Mouse (Mus musculus) retina, postnatal 1 day (tissue): ENCODE results near the gene Prl4a1.
"Not testable (repeated sequence)": the region's sequence is repeated elsewhere in the genome, so short reads cannot be mapped to it uniquely, and the experiment has no call there.

ENCODE experiments used
- DNase-seq: peaks from one replicate; pipeline ENCODE4 v3.0.0-alpha.2; 2012

Prl4a1 gene

DNA sequence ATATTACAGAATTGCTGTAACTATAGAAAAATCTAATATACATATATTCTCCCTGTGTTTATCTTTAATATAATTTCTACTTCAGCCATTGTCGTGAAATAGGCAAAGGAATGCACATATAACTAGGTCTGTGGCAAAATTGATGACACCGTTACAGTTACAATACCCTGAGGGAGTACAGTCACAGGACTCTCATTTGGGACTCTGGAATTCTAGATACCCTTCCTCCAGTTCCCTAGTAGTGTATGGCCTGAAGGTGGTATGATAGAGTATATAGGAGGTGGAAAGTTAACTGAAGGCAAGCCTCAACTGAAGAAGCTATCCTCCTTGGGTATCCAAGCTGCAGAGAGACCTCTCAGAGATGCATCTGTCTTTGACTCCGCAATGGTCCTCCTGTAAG lies at the start of gene Prl4a1:
TSS of gene Prl4a1 (plus strand) at position 301 of the 400 bp plus-strand sequence.
- no peak for DNase-seq

DNA sequence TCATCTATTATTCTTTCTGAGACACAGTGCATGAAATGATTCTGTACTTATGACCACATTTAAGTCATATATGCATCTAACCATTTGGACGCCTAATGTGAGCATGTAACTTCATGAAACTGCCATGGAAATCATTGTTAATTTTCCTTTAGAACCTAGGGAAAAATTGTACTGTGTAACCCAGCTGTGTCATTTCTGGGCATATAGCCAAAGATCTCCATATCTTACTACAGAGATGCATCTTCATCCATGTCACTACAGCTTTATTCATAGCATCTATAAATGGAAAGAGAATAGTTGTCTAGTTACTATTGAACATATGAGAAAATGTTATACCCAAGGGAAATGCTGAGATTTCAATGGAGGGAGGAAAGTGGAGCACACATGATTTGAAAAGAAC lies 43.1 kb upstream of the Prl4a1 start:
- DNase-seq, result peak; percentile 19

DNA sequence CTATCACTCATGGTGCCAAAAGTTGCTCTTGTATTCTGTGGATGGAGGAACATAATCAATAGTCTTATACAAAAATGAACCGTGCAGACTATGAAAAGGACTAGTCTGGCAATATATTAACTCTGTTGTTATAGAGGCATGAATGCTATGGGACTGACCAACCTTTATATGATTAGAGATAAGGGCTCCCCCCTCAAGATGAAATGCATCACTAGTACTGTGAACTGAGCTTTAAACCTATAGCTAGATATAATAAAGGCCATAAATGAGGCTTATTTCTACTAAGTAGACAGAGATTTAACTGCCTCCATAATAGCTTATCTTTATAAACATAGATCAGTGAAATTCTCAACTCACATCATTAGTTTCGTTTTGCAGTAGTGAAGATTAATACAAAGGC lies 41.7 kb upstream of the Prl4a1 start:
- not testable (repeated sequence) for DNase-seq

DNA sequence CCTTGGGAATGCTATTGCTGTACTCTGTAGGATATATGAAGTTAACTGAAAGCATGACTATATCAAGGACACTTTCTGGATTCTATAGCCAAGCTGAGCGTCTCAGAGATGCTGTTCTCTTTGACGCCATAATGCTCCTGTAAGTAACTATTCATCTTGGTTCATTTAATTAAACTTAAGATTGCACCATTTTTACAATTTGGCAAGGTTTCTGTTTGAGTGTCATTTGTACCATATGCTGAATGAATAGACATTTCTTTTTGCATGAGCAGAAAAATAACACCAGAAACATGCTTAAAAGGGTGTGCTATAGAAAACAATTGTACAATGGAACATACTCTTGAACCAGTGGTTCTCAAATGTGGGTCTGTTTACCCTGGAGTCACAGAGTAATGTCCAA lies 38.4 kb upstream of the Prl4a1 start:
- no peak for DNase-seq

DNA sequence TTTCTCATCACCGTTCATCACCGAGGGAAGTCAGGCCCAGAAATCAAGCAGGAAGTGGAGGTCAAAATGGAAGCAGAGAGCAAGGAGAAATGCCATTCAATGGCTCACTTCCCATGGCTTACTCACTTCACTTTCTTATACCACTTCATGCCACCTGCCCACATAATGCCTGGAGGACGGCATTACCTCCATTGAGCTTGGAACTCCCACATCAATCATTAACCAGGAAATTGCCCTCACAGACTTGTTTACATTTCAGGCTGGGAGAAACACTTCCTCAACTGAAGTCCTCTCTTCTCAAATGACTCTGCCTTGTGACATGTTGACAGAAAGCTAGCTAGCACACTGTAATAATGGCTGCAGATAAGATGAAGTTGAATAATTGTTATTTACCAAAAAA lies 19.5 kb upstream of the Prl4a1 start:
- DNase-seq, result not testable (repeated sequence)

DNA sequence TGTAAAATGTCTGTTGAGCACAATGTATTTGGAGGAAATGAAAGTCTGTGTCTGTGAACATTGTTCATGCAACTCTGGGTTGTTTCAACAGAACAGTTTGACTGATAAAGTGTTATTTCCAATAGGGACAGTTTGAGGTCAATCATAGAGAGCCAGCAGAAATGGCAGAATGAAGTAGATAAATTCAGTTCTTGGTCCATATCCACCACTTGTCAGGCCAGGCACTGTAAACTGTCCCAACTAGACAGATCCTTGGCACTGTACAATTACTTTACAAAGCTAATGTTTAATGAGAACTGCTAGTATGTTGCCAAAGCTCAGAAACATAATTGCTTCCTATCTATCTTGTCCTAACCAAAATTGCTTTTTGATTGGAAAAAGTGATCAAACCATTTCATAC lies 13.3 kb downstream of the Prl4a1 start:
- no peak for DNase-seq

DNA sequence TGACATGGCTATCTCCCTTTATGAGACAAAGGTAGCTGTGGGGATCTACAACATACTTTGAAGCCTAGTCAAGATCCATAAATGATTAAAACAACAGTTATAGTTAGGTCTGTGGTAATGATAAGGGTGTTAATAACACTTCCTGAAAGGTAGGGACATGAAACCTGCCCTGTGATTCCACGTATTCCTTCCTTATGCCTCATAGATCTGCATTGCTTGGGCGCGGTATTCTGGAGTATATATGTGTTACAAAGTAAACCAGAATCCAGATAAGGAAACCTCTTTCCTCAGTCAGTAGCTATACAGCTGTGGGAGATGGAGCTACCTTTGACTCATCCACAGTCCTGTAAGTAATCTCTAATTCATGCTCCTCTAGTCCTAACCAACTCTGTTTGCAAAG lies 53.3 kb downstream of the Prl4a1 start:
- DNase-seq, result no peak
